Mouse (Mus musculus): Measurements from ENCODE around the gene Spryd7. TPM values are rescaled to one million over a fixed set of nuclear protein-coding genes. Genes with fewer than 3 reads are reported as not detected.
A peak's percentile ranks its signal among the peaks of the same experiment; 100 is the strongest.
"Not testable (repeated sequence)": the region's sequence is repeated elsewhere in the genome, so short reads cannot be mapped to it uniquely, and the experiment has no call there.

Gene Spryd7
- total RNA-seq (2014; fragmentation: Nextera tagmentation), result 4.8 and 9.0 TPM in 2 replicates
- total RNA-seq (2017), result 10.6 and 11.1 TPM in 2 replicates

DNA sequence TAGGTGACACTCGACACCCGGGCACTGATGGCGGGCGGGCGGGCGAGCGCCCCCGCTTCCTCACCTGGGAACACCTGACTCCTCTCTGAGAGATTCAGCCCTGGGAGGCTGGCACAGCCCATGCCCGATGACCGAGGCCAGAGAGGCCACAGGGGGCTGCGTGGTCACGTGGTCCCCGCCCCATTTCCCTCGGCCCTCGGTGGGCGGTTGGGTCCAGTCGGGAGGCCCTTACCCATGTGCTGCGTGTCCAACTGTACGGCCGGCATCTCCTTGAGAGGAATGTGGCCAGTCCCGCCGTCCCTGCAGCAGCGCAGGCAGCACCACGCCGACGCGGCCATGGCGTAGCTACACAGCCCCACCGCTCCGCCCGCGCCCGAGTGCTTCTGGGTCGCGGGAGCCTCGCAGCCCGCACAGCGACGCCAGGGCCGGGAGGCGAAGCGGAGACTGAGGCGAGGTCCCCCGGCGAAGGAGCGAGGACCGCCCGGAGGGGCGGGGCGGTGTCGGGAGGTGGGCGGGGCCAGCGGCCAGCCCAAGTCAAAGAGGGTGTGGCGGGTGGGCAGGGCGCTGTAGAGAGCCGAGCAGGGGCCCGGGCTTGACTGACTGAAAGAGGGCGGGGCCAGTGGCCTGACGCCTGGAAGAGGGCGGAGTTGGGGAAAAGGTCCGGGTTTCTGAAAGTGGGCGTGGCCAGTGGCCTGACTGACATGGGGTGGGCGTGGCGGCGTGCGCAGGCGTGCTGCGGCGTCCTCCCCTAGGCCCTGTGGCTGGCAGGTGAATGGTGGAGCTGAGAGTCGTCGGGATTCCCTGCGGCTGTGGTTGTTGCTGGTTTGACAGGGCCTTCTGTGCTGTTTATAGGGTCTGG is at the start of gene Spryd7:
TSS of gene Spryd7 (minus strand) at position 598 of the 859 bp plus-strand sequence.
- peak; percentile 95 for ATAC-seq (replicated peaks; ENCODE audit: poor library complexity, severe bottlenecking)

DNA sequence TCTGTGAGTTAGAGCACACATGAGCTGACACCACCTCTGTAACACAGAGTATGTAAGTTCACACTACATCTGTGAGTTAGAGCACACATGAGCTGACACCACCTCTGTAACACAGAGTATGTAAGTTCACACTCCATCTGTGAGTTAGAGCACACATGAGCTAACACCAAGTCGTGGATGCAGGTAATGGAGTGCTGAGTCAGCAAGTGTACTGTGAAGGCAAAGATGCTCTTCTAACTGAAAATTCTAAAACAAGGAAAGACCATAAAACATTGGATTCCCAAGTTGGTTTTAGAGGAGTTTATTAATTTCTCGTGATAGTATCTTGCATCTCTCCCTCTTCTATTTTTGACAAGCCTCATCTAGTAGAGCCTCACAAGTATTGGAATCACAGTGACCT is 49.4 kb upstream of the Spryd7 start:
- ATAC-seq (replicated peaks; ENCODE audit: poor library complexity, severe bottlenecking), result not testable (repeated sequence)

- ATAC-seq (replicated peaks; ENCODE audit: poor library complexity, severe bottlenecking), result no peak
Measured at GRCm38 (mm10) chr14:61604081-61604480, 47.4 kb upstream of the Spryd7 start.

DNA sequence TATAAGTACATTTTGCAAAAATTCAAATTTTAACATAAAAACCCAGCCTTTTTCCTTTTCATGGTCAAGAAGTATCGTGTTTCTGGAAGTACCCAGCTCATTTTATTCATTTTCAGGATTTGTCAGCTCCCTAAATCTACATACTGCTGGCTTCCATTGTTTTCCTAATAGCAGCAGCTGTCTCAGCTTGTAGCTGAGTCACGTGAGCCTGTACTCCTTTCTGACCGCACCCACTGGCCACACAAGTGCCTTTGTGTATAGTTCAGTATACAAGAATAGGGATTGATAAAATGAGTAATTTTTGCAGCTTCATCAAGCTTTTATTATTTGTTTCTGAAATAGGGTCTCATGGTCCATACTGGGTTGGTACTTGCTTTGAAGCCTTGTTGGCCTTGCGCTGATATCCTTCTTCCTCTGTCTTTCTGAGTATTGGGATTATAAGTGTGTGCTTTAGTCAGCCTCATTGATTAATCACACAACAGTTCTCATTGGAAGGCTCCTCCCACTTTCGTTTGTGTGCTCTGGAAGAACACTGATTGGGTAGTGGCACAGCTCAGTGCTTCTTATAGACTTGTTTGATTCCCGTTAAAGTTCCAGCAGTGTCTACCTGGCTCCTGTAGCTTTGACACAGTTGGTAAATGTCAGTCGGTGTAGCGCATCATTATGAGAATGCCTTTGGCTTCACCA is 46.5 kb upstream of the Spryd7 start:
- no peak for ATAC-seq (replicated peaks; ENCODE audit: poor library complexity, severe bottlenecking)

- no peak for ATAC-seq (replicated peaks; ENCODE audit: poor library complexity, severe bottlenecking)
Measured at GRCm38 (mm10) chr14:61601348-61601747, 44.7 kb upstream of the Spryd7 start.

DNA sequence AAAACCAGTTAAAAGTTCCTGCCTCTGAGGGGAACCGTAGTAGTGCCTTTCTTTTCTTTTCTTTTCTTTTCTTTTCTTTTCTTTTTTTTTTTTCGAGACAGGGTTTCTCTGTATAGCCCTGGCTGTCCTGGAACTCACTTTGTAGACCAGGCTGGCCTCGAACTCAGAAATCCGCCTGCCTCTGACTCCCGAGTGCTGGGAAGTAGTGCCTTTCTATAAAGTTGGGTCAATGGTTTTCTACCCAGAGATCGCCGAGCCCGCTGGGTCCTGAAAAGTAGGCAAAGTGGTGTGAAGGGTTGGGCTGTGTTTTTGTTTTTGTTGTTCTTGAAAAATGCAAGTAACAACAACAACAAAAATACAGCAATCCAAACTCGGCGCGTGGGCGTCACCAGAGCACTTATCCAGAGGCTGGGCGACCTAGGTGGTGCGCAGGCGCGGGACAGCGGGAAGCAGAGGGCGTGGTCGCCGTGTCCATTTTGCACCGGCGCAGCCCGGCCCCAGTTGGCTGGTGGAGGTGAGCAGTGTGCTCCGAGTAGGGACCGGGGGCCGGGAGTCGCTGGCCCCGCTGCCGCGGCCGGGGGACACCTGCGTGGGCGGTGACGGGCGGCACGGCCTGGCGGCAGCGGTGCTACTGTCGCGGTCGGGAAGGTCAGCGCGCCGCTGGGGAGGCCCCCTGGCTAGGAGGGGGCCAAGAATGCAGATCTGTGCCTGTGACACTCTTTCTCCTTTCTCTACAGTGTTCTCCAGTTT is 42.5 kb upstream of the Spryd7 start:
- ATAC-seq (replicated peaks; ENCODE audit: poor library complexity, severe bottlenecking), result peak; percentile 97

GRCm38 (mm10) chr14:61597968-61598367 is 41.3 kb upstream of the Spryd7 start, which contains the start of gene Trim13:
Gene Trim13, plus strand, starts transcription at chr14:61598247.
- ATAC-seq (replicated peaks; ENCODE audit: poor library complexity, severe bottlenecking), result peak; percentile 28; the same call in 1 of the 2 replicates

DNA sequence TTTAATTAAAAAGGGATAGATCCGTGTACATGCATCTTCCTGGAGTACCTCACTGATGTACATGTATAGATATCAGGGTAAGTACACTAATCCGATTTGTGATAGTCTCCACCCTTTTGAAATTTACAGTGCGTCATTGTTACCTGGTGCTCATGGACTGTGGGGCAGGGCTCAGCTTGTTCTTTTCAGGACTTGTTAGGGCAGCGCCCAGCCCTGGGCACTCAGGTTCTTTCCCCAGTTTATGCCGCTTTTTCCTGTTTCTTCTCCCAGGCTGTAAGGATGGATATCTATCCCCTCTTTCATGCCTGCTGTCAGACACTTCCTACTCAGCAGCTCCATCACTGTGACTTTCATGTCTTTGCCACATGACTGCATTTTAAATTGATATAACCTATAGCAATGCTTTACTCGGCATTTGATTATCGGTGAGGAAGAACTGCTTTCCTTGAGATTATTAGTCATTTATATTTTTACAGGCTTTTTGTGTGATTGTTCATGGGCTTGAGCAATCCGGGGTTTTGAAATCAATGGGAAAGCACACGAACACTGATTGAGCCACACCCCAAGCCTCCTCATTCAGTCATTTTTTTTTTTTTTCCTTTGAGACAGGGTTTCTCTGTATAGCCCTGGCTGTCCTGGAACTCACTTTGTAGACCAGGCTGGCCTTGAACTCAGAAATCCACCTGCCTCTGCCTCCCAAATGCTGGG is 40.2 kb upstream of the Spryd7 start:
- peak; percentile 44 for ATAC-seq (replicated peaks; ENCODE audit: poor library complexity, severe bottlenecking)

DNA sequence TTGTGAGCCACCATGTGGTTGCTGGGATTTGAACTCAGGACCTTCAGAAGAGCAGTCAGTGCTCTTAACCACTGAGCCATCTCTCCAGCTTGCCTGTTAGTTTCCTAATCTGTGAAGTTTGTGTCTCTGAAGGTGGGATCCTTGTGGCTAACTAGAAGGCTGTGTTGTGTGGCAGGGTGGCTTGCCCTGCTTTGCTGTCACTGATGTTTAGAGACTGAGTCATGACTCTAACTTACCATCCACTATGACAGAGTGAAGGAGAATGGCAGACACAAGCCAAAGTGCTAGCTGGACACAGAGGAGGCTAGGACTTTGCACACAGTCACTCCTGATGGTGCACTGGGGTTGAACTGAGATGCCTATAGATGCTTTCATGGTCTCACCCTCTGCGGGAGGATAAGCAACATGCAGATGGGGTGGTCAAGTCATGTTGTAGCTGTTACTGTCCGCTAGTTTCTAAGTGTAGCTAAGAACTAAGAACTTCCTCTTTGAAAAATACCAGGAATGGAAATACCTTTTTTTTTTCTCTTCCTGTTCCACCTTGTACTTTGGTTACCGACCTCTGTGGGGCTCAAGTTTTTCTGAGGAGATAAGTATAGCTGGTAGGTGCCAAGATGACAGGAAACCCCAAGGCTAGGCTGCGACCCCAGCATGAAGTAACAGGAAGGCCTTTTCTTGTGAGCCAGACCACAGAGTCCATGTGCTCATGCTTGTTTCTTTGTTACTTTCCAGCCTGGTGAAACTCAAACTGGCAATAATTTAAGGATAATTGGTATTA is 32.8 kb upstream of the Spryd7 start:
- ATAC-seq (replicated peaks; ENCODE audit: poor library complexity, severe bottlenecking), result peak; percentile 99

DNA sequence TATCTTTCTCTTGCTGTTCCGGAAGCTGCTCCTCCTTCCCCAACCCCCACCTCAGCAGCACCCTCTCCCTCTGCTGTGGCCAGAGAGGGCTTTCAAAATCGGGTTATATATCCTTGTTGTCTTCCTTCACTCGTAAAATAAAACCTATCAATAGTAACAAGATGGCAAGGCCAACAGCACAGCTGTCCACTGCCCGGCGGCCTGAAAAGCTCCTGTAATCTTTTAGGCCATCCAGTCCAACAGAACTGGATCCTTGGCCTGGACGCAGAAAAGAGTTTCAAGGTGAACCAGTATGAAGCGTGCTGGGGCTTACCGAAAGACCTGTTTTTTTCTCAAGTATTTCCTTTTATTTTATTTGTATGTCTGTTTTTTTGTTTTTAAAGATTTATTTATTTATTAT is 19.3 kb upstream of the Spryd7 start:
- no peak for ATAC-seq (replicated peaks; ENCODE audit: poor library complexity, severe bottlenecking)

GRCm38 (mm10) chr14:61575066-61575465 is 18.4 kb upstream of the Spryd7 start:
- no peak for ATAC-seq (replicated peaks; ENCODE audit: poor library complexity, severe bottlenecking)

- no peak for ATAC-seq (replicated peaks; ENCODE audit: poor library complexity, severe bottlenecking)
Measured at GRCm38 (mm10) chr14:61572131-61572530, 15.4 kb upstream of the Spryd7 start.

DNA sequence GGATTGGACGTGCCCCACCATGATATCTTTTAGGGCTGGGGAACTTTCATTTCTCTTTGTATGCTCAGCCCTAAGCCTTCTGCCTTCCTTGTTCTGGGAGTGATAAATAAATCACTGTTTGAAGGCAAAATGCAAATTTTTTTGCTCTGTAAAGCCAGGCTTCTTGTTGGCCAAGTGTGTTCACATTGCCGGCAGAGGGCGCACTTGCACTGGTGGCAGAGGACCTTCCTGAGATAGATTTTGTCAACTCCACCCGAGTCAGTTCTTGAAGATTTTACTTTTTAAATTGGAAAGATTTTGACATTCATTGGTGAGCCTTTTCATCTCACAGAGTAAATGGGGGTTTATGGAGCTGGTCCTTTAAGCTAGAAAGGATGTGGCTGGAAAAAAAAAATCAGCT is 14.7 kb upstream of the Spryd7 start:
- ATAC-seq (replicated peaks; ENCODE audit: poor library complexity, severe bottlenecking), result 0 out of 2 replicates have a peak, but pooled peaks have one; percentile 48

- ATAC-seq (replicated peaks; ENCODE audit: poor library complexity, severe bottlenecking), result no peak
Measured at GRCm38 (mm10) chr14:61569344-61569743, 12.7 kb upstream of the Spryd7 start.

- ATAC-seq (replicated peaks; ENCODE audit: poor library complexity, severe bottlenecking), result not testable (repeated sequence)
Measured at GRCm38 (mm10) chr14:61566211-61566610, 9.5 kb upstream of the Spryd7 start.

DNA sequence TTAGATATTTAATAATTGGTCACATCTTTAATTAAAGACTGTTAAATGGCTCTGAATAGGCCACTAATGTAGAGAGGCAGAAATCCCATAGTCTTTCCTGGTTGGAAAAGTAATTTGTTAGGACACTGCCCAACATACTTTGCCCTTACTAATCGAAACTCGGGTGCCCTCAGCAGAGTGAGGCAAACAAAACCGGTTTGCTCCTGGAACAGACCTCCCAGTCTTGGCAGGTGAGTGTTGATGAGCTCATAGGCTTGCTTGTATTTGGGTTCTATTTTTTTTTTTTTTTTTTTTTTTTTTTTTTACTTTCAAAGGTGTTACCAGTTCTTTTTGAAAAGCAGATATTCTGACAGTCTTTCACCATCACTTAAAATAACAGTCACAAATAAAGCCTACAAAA is 3.2 kb upstream of the Spryd7 start:
- no peak for ATAC-seq (replicated peaks; ENCODE audit: poor library complexity, severe bottlenecking)

DNA sequence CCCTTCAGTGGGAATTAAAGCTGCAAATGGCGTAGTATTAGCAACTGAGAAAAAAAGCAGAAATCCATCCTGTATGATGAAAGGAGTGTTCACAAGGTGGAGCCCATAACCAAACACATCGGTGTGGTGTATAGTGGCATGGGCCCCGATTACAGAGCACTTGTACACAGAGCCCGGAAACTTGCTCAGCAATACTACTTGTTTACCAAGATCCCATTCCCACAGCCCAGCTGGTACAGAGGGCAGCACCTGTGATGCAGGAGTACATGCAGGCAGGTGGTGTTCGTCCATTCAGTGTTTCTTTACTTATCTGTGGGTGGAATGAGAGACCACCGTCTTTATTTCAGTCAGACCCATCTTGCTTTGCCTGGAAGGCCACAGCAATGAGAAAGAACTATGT is 2.2 kb upstream of the Spryd7 start:
- no peak for ATAC-seq (replicated peaks; ENCODE audit: poor library complexity, severe bottlenecking)

GRCm38 (mm10) chr14:61555931-61556288 is 776 bp downstream of the Spryd7 start:
- ATAC-seq (replicated peaks; ENCODE audit: poor library complexity, severe bottlenecking), result peak; percentile 14

DNA sequence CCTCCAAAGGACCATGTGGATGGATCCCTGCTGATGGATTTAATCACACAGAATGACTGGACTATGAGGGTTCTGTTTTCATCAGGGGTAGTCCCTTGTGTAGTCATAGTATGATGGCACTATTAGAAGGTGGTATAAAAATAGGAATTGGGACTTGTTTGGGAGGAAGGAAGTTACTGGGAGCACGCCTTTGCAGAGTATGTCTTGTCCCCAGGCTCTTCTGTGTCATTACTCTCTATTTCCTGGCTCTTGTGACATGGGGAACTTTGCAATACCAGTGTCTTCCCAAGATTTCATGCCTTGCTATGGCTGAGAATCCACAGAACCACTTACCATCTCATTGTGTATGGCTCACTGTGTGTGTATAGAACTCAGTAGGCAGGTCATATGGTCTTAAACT is 8.1 kb downstream of the Spryd7 start:
- peak; percentile 44; the same call in 1 of the 2 replicates for ATAC-seq (replicated peaks; ENCODE audit: poor library complexity, severe bottlenecking)
